Mouse (Mus musculus) lung, postnatal 25 days (tissue): ENCODE measurements around the gene Olfr135.

ENCODE experiments used
- DNase-seq: peaks from one replicate; pipeline ENCODE4 v3.0.0; 2022; ENCODE audit warnings: low spot score

The Olfr135 gene

DNA sequence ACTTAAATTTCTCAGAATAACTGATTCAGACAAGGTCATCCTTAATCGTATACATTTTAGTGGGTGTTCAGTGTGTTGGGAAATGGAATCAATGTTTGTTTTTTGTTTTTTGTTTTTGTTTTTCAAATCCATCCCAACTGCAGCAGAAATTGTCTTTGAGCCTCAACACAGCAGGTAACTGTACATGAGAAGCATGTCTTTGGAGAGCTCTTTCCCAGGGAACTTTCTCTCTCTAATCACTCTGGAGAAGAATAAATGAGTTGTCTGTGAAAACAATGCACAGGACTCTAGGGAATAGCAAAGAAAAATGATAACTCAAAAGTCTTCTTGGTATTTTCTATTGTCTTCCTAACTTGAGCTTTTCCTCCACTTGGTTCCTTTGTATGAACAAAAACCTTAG lies at the start of gene Olfr135:
Gene Olfr135 (plus strand): TSS at position 301 of the 400 bp plus-strand sequence.
- DNase-seq: no peak

DNA sequence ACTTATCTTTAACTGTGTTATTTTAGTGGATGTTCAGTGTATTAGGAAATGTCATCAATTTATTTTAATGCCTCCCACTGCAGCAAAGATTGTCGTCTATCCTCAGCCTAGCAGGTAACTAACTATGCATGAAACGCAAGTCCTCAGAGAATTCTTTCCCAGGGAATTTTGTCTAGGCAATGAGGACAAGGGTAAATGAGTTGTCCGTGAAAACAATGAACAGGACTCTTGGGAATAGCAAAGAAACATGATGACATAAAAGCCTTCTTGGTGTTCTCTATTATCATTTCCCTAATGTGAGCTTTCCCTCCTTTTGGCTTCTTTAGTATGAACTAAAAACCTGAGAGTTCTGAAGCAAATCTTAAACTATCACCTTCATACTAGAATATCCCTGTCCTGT lies 33.0 kb upstream of the Olfr135 start, which contains the start of gene Olfr134:
Gene Olfr134 (plus strand): TSS at position 301 of the 400 bp plus-strand sequence.
- DNase-seq: no peak
